Comparison of ENCODE assay signal across 8 mouse cellular contexts in genomic region chr1:182124924-182125368, GRCm38 (mm10). TPM values are rescaled to one million over a fixed set of nuclear protein-coding genes. Genes with fewer than 3 reads are reported as not detected.
DNase-seq lines count a peak whose midpoint lies in the region; ATAC-seq lines count a peak whose summit lies in the region.

No protein-coding gene starts in this region.

- peak overlapping the region; percentile 90 for H3K4me3 ChIP-seq in hindbrain, embryonic 16.5 days (ENCODE audit: low read length)
- H3K4me3 ChIP-seq in megakaryocyte, embryonic 14.5 days (replicated peaks) = peak overlapping the region; percentile 97

- peak overlapping the region; percentile 77 for H3K4me2 ChIP-seq in hindbrain, embryonic 16.5 days (ENCODE audit: low read length)

- peak overlapping the region; percentile 84 for H3K27ac ChIP-seq in hindbrain, embryonic 16.5 days (ENCODE audit: low read depth, low read length)

- H3K9ac ChIP-seq in hindbrain, embryonic 16.5 days (ENCODE audit: low read depth, low read length) = peak overlapping the region; percentile 77

- under 1% methylated on average over 33 of the region's 33 CpGs for WGBS in hindbrain, embryonic 16.5 days

- H3K27me3 ChIP-seq in hindbrain, embryonic 16.5 days (replicated peaks; ENCODE audit: control insufficient read depth, insufficient read depth, low read length) = no peaks in the 10 kb centered on the region
- no peaks in the 10 kb centered on the region for H3K27me3 ChIP-seq in megakaryocyte, embryonic 14.5 days (replicated peaks)

- peak; percentile 71 to 81 for DNase-seq in cerebellum, postnatal 36 days
- DNase-seq in frontal cortex, postnatal 36 days (ENCODE audit: low spot score in 2 of 2) = peak; percentile 74 to 79
- peak; percentile 46 to 77 for DNase-seq in left cerebral cortex, adult 9 months (ENCODE audit: low spot score in 2 of 2)
- DNase-seq in right cerebral cortex, adult 2 months (ENCODE audit: low spot score in 2 of 2) = peak; percentile 75 to 81
- peak; percentile 65 for DNase-seq in urinary bladder, postnatal 25 days (ENCODE audit: low spot score)

- no peaks in the 10 kb centered on the region for H3K36me3 ChIP-seq in hindbrain, embryonic 16.5 days (ENCODE audit: control insufficient read depth, insufficient read depth, low read length)
- peaks cover 39% of the 10 kb centered on the region for H3K36me3 ChIP-seq in megakaryocyte, embryonic 14.5 days (replicated peaks; ENCODE audit: low read length)

- peaks cover 12% of the 10 kb centered on the region for H3K4me1 ChIP-seq in hindbrain, embryonic 16.5 days (ENCODE audit: control insufficient read depth, insufficient read depth, low read depth, low read length)
- H3K4me1 ChIP-seq in megakaryocyte, embryonic 14.5 days = peaks cover 45% of the 10 kb centered on the region

- peak; percentile 90 for ATAC-seq in activated CD4-positive, CD25-positive, alpha-beta regulatory T cell, adult 4 months
- peak; percentile 92 for ATAC-seq in hindbrain, embryonic 16.5 days

- H3K9me3 ChIP-seq in hindbrain, embryonic 16.5 days (ENCODE audit: control insufficient read depth, low read length) = no peaks in the 10 kb centered on the region
- no peaks in the 10 kb centered on the region for H3K9me3 ChIP-seq in megakaryocyte, embryonic 14.5 days

RNA-seq across cellular contexts. Expression of gene Srp9, which starts 0.4 kb away (rescaled TPM):
- 100 to 1,000 TPM; 147 to 184 TPM for polyA plus RNA-seq in activated CD4-positive, CD25-positive, alpha-beta regulatory T cell, adult 4 months (2017; shearing (Covaris generic))
- polyA plus RNA-seq in hindbrain, embryonic 16.5 days (2015; fragmentation: Nextera tagmentation; extraction: Ambion mirVana) = 125 and 134 TPM in 2 replicates
- polyA plus RNA-seq in megakaryocyte, embryonic 14.5 days (2012; ENCODE audit: insufficient read depth, low replicate concordance) = 16.4 and 53.1 TPM in 2 replicates

RNA-seq across cellular contexts. Expression of gene Vmn1r1, which starts 39.3 kb away (rescaled TPM):
- not detected for polyA plus RNA-seq in activated CD4-positive, CD25-positive, alpha-beta regulatory T cell, adult 4 months (2017; shearing (Covaris generic))
- not detected in 2 replicates for polyA plus RNA-seq in hindbrain, embryonic 16.5 days (2015; fragmentation: Nextera tagmentation; extraction: Ambion mirVana)
- polyA plus RNA-seq in megakaryocyte, embryonic 14.5 days (2012; ENCODE audit: insufficient read depth, low replicate concordance) = not detected in 2 replicates

Comparison
In these comparisons a context has a peak if more than half of its experiments do, and no peak if none do; other contexts are left out.
1. Peak in every context shown above with its lines: DNase-seq, ATAC-seq, H3K4me3 ChIP-seq and H3K27ac ChIP-seq.